Mouse (Mus musculus) layer of hippocampus, adult 9-10 months (tissue): ENCODE results near the gene Tmem60.

ENCODE experiments used
- DNase-seq: peaks from one replicate; pipeline ENCODE4 v3.0.0; 2022; ENCODE audit warnings: low spot score

The Tmem60 gene

DNA sequence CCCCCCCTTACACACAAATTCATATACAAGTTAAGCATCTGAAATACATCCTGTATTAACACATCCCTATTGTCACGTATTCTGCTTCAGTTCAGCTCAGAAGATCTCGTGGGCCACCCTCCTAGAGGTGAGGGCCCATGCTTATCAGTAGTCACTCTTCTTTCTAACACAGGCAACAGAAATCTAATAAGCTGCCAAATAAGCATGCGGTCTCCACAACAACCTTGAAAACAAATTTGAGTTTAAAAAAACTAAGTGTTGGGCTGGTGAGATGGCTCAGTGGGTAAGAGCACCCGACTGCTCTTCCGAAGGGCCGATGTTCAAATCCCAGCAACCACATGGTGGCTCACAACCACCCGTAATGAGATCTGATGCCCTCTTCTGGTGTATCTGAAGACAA, 24.2 kb downstream of the Tmem60 start:
- DNase-seq, result no peak

DNA sequence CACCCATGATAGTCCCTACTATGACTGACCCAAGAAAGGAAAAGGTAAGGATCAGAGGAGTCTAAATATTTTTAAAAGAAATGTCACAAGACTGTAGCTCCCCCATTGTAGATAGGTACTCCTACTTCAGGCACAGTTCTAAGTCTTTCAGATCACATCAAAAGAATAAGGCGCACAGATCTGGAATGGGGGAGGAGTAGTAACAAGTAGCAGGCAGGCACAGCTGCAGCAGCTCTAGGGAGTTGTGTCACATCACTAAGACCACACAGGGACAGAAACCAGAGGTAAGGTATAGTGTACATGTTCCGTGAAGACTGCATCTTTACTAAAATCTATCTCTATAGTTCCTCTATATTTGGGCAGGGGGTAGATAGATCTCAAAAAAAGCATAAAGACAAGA, 29.8 kb downstream of the Tmem60 start:
- DNase-seq, result no peak

DNA sequence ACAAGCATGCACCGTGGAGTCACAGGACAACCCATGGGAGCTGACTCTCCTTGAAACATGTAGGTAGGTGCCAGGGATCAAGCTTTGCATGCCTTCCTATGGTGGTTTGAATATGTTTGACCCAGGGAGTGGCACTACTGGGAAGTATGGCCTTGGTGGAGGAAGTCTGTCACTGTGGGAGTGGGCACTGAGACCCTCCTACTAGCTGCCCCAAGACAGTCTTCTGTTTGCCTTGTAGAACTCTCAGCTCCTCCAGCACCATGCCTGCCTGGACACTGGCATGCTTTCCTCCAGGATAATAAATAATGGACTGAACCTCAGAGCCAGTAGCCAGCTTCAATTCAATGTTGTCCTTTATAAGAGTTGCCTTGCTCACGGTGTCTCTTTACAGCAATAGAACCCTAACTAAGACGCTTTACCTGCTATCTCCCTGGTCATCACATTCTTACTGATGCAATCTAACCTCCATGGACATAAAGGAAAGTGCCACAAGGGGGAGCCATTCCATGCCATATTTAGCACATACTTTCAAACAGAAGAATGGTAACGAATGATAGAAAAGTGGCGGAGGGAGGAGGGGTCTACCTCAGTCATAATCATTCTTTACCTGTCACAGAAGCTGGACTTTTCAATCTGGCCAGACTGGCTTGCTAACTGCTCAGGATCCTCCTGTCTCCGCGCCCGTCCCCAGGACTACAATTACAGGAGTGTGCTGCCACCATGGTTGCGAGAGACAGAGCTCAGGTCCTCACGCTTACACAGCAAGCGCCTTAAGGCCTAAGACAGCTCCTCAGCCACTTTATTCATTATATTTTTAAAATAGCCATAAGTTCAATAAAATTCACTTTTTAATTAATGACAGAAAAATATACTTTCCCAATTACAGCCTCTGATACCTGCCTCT, 31.6 kb downstream of the Tmem60 start:
- peak; percentile 75 for DNase-seq

DNA sequence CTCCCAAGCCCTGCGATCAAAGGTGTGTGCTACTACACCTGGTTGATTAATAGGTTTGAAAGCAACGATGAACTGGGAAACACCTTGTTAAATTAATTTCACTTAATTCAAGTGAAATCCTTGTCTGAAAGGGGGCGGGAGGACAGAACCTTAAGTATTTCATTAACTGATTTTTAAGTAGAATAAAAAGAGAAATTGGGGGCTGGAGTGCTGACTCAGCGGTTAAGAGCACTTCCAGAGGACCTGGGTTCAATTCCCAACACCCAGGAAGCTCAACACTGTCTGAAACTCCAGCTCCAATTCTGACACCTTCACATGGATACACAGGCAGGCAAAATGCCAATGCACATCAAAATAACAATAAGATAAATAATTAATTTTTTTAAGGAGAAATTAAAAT, 37.0 kb downstream of the Tmem60 start:
- DNase-seq, result no peak

DNA sequence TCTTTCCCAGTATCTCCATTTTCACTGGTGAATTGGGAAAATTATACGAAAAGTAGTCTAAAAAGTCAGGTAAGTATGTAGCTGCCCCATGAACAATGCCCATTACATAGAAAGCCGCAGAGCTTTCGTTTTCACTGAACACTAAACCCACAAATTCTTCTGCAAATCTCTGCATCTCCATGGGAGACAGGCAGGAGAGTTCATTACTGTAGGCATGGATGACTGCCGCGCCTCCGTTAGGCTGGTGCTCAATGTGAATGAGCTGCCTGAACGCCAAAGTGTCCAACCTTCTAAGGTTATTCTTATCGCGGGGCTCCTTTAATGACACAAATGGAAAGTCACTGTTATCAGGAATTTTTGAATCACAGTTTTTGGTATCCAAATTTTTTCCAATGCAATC, 37.6 kb downstream of the Tmem60 start:
- DNase-seq, result no peak

DNA sequence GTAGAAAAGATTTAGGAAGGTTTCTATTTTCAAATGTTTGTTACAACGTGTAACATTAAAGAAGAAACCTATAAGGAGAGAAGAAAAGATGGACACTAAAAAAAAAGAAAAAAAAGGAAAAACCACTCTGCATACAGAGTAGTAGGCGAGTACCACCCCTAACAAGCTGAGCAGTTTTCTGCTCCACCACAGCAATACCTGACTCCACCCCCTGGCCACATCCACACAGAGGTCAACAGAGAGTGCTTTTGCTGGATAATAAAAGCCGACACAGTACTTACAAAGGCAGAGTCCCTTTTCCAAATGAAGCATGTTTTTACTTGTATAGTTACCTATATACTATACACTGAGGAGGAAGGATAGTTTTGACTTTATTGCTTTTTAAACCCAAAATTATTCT, 42.6 kb downstream of the Tmem60 start:
- DNase-seq, result no peak

DNA sequence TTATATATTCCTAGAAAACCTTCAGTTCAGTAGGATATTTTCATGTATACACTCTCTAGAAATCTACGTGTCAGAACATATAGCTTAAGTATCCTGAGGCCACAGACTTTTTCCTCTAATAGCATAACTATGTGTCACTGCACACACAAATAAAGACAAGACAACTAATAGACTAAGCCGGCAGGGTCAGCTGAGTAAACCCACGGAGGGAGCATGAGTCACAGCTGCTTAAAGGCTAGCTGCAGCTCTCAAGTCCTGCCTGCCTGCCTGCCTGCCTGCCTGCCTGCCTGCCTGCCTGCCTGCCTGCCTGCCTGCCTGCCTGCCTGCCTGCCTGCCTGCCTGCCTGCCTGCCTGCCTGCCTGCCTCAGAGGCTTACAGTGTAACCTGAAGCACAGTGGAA, 43.5 kb downstream of the Tmem60 start:
- DNase-seq, result no peak

DNA sequence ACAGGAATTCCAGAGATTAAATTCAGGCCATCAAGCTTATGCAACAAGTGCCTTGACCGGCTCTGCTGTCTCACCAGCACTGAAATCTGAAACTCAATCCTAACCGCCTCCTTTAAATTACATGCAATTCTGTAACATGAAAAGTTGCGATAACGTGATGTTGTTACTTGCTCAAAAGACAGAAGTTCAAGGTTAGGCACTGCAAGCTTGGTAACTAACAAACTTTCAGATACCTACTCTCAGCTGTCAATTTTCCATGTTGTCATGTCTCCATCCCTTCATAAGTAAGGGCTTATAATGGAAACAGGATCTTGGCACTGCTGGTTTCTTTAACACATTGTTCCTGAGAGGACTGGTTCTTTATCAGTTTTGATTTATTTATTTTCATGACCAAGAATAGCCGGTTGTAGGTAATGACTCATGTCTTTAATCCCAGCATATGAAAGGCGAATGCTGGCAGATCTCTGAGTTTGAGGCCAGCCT, 47.7 kb downstream of the Tmem60 start:
- DNase-seq, result no peak

DNA sequence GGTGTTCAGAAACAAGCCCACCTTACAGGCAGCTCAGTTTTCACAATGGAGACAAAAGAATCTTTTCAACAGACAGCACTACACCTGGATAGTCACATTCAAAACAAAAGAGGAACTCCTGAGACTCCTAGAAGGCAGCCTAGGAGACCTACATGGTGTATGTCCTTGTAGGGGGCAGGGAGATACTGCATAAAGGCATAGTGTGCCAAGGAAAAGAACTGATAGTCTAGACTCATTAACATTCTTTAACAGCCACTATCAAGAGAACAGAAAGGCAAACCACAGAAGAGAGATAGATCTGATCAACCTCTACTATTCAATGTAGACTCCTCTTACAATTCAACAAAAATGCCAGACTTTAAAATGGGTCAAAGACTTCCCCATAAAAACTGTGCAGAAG, 48.4 kb downstream of the Tmem60 start:
- no peak for DNase-seq

DNA sequence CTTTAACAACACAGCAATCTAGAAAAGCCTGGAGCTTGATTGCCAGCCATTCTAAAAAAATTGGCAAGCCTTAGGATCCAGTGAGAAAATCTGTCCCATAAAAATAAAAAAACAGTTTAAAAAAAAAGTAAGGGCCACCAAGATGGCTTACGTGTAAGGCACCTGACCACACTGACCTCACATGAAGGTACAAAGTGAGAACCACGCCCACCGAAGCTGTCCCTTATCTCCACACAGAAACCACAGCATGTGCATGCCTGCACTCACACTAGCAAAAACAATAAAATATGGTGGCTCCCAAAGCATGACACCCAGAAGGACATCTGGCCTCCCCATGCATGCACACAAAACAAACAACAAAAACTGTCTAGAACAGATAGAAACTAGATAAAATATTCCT, 49.3 kb downstream of the Tmem60 start:
- no peak for DNase-seq

DNA sequence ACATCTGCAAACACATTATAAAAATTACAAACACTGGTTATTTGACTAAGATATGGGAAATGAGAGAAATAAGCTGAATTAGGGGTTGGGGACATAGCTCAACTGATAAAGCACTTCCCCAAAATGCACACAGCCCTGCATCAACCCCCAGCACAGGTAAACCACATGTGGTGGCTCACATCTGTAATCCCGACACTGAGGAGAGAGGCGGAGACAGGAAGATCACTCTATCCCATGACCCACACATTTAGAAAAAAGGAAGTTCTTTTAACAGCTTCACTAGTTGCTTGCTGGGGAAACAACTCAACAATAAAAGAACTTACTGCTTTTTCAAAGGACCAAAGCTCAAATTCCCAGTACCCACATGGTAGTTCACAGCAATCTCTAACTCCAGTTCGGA, 50.6 kb downstream of the Tmem60 start:
- DNase-seq, result no peak

DNA sequence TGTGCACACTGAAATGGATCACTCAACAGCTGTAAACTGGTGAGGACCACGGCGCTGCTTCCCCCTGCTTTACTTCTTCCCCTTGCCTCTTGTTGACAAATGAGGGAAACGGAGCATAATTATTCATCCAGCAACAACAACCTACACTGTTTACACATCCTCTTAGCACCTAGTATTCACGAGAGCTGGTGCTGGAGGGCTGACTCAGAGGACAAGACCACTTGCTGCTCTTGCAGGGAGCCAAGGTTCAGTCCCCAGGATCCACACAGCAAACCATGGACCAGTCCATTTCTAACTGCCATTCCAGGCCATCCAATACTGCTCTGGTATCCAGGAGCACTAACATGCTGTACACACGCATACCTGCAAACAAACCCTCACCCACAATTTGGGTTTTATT, 53.9 kb downstream of the Tmem60 start:
- DNase-seq, result no peak
